Mouse (Mus musculus) hindbrain, embryonic 15.5 days (tissue): ENCODE data around the gene Eps15l1. TPM values are rescaled to one million over a fixed set of nuclear protein-coding genes. Genes with fewer than 3 reads are reported as not detected.

Experiments
- ATAC-seq: fragments of 200-750 bp; cut with Nextera tagmentation; 2 replicates; pipeline ENCODE4 v1.8.0; 2017; ENCODE audit warnings: low read depth, moderate number of reproducible peaks, moderate TSS enrichment; ENCODE audit not compliant: low FRiP score
- H3K27ac ChIP-seq: fragments of 300-500 bp; sonication (generic); replicated peaks from 2 replicates; pipeline ENCODE4 v1.5.1; 2015; ENCODE audit warnings: mild to moderate bottlenecking, inconsistent platforms
- H3K27me3 ChIP-seq: fragments of 300-500 bp; sonication (generic); 2 replicates; pipeline ENCODE4 v1.6.1; 2015; ENCODE audit warnings: control low read depth, inconsistent platforms
- H3K36me3 ChIP-seq: fragments of 300-500 bp; sonication (generic); 2 replicates; pipeline ENCODE4 v1.6.1; 2015; ENCODE audit warnings: control low read depth, inconsistent platforms
- H3K4me1 ChIP-seq: fragments of 300-500 bp; sonication (generic); replicated peaks from 2 replicates; pipeline ENCODE4 v1.6.1; 2015; ENCODE audit warnings: control low read depth, inconsistent platforms
- H3K4me2 ChIP-seq: fragments of 300-500 bp; sonication (generic); 2 replicates; pipeline ENCODE4 v1.6.1; 2015; ENCODE audit warnings: moderate library complexity, mild to moderate bottlenecking, inconsistent platforms
- H3K4me3 ChIP-seq: fragments of 300-500 bp; sonication (generic); 2 replicates; pipeline ENCODE4 v1.5.1; 2015; ENCODE audit warnings: mild to moderate bottlenecking, inconsistent platforms
- H3K9ac ChIP-seq: fragments of 300-500 bp; sonication (generic); 2 replicates; pipeline ENCODE4 v1.6.1; 2015; ENCODE audit warnings: inconsistent platforms
- H3K9me3 ChIP-seq: fragments of 300-500 bp; sonication (generic); 2 replicates; pipeline ENCODE4 v1.6.1; 2016; ENCODE audit warnings: control low read depth, inconsistent platforms
- WGBS: fragments of 180-500 bp; shearing (Covaris S2); methylation state at CpG from one replicate; pipeline ENCODE4 v1.1.7; 2015; 5-methylcytosine and 5-hydroxymethylcytosine counted together
- polyA plus RNA-seq: library from polyadenylated mRNA; unstranded; fragments of >200 nt; fragmentation: Nextera tagmentation; extraction: Ambion mirVana; gene quantifications from 2 replicates; pipeline ENCODE4 v1.2.1, GENCODE M21; 2015

Eps15l1 gene
- polyA plus RNA-seq, 1 experiment from 2014 or later = 58.5 TPM

DNA sequence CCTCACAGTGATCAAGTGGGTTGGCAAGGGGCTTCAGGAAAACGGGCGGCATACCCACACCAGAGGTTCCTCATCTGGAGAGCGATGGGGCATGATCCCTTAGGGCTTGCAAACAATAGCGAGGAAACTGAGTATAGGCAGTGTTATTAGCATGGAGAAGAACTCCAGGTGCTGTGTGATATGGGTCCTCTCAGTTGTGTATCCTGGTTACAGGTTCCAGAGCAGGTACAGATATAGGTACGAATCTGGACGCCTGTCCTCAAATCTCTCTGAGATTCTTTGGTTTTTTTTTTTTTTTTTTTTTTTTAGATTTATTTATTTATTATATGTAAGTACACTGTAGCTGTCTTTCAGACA, 22.7 kb upstream of the Eps15l1 start:
- peak overlapping the region; percentile 70 for H3K27ac ChIP-seq
- H3K4me2 ChIP-seq = peak overlapping the region; percentile 74
- no peaks in the 10 kb centered on the region for H3K9me3 ChIP-seq
- peak; percentile 79 for ATAC-seq
- H3K27me3 ChIP-seq = no peaks in the 10 kb centered on the region
- WGBS = 39% methylated on average over 6 of the region's 6 CpGs
- peak overlapping the region; percentile 43 for H3K4me3 ChIP-seq
- peak overlapping the region; percentile 54 for H3K9ac ChIP-seq
- H3K4me1 ChIP-seq = peaks cover 37% of the 10 kb centered on the region
- H3K36me3 ChIP-seq = 0 out of 2 replicates have a peak, but pooled peaks cover 1% of the 10 kb centered on the region

DNA sequence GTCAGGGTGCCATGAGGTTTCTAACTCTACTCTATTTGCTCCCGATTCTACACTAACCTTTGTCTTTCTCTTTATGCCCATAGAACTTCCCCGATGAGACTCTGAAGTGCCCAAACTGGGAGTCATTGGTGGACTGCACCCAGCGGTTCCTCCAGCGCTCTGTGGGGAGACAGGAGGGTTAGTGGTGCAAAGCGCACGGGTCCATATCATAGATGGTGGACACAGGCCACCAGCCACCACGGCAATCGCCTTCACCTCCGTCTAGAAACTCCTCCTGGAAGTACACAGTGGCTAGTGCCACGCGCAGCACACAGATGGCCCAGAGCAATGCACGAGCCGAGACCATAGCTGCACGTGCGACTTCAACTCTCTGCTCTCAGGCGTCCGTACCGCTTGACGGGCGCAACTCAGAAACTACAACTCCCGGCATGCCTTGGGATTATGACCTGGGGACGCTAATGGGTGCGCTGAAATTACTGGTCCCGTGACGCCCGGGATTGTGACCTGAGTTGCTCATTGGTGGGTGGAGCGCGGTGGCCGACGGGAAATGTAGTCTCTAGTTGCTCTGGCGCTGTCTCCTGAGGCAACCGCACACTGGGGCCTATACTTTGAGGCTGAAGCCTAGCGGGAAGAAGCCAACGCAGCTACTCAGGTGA, 22.2 kb upstream of the Eps15l1 start, which contains the start of the genes Calr3 and 1700030K09Rik:
Calr3 (minus strand) TSS at position 533 of the 656 bp plus-strand sequence.
1700030K09Rik (plus strand) TSS at position 543 of the 656 bp plus-strand sequence.
- Histone ChIP-seq H3K36me3 (no peaks in the 10 kb centered on the region), H3K27me3 (no peaks in the 10 kb centered on the region), H3K4me3 (peak within 1 kb of the TSS; percentile 43), H3K27ac (peak within 1 kb of the TSS; percentile 70), H3K4me1 (peaks cover 37% of the 10 kb centered on the region), H3K9ac (peak within 1 kb of the TSS; percentile 54), H3K9me3 (no peaks in the 10 kb centered on the region), H3K4me2 (peak within 1 kb of the TSS; percentile 74)
- peak; percentile 99 for ATAC-seq
- WGBS = 5% methylated on average over 34 of the region's 34 CpGs

DNA sequence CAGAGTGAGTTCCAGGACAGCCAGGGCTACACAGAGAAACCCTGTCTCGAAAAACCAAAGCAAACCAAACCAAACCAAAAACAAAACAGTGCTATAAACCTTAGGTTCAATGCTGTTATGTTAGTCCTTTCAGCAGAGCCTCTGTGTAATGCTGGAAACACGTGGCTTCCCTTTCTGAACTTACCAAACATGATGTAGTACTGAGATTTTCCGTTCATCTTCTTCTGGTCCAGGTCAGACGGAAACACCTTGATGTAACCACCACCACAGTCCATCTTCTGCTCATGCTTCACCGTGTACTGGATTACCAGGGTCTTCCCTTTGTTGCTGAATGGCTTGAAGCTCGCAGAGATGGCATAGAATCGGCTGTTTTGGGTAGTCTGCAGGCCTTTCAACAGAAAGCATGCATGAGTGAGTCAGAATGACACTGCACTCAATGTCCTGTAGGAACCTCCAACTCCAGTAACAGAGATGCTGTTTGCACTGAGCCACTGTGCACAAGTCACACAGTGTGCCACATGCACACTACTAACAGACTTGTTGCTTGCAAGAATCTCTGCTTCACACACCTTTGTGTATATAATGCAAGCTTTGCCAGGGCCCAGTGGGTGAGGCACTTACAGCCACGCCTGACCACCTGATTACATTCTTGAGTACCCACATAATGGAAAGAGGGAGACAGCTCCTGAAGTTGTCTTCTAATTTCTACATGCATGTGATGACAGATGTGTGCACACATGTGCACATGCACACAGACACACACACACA, 17.2 kb upstream of the Eps15l1 start:
- H3K4me3 ChIP-seq = no peak overlapping the region
- 70% methylated on average over 8 of the region's 8 CpGs for WGBS
- H3K4me2 ChIP-seq = no peak overlapping the region
- no peak for ATAC-seq
- no peaks in the 10 kb centered on the region for H3K27me3 ChIP-seq
- H3K4me1 ChIP-seq = peaks cover 4% of the 10 kb centered on the region
- no peak overlapping the region for H3K9ac ChIP-seq
- no peak overlapping the region for H3K27ac ChIP-seq
- no peaks in the 10 kb centered on the region for H3K36me3 ChIP-seq
- no peaks in the 10 kb centered on the region for H3K9me3 ChIP-seq

DNA sequence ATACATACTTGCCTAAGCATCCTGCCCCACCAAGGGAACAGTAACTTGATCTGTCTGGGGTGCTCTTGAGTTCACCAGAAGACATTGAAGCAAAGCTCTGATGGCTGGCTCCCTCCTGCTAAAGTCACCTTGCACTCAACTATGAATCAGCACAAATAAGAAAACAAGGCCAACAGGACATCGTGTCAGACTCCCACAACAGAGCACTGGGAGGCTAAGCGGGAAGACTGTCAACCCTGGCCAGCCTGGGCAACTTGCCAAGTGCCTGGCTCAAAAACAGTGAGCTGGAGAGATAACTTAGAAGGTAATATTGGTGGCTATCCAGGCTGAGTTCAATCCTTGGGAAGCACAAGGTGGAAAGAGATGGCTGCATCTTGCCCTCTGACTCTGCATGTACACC, 13.7 kb upstream of the Eps15l1 start:
- no peak overlapping the region for H3K4me2 ChIP-seq
- 42% methylated on average over 2 of the region's 2 CpGs for WGBS
- no peak overlapping the region for H3K27ac ChIP-seq
- no peak overlapping the region for H3K9ac ChIP-seq
- H3K4me3 ChIP-seq = no peak overlapping the region
- no peaks in the 10 kb centered on the region for H3K27me3 ChIP-seq
- no peaks in the 10 kb centered on the region for H3K4me1 ChIP-seq
- H3K36me3 ChIP-seq = no peaks in the 10 kb centered on the region
- H3K9me3 ChIP-seq = no peaks in the 10 kb centered on the region
- ATAC-seq = no peak

DNA sequence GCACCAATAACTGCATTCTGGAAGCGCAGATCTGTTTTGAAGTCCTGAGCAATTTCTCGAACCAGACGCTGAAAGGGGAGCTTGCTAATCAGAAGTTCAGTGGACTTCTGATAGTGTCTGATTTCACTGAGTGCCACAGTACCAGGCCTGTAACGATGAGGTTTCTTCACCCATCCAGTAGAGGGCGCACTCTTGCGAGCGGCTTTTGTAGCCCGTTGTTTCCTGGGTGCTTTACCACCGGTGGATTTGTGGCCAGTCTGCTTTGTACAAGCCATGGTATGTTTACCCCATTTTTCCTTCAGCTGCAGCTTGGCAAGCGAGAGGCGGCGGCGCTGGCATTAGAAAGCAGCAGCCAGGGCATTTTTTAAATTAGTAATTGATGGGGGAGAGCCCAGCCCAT, 8.4 kb upstream of the Eps15l1 start:
- Histone ChIP-seq H3K27me3 (no peaks in the 10 kb centered on the region), H3K9me3 (no peaks in the 10 kb centered on the region), H3K4me3 (no peak overlapping the region), H3K4me1 (no peaks in the 10 kb centered on the region), H3K27ac (no peak overlapping the region), H3K36me3 (no peaks in the 10 kb centered on the region), H3K9ac (no peak overlapping the region), H3K4me2 (no peak overlapping the region)
- 58% methylated on average over 13 of the region's 13 CpGs for WGBS
- ATAC-seq = no peak

DNA sequence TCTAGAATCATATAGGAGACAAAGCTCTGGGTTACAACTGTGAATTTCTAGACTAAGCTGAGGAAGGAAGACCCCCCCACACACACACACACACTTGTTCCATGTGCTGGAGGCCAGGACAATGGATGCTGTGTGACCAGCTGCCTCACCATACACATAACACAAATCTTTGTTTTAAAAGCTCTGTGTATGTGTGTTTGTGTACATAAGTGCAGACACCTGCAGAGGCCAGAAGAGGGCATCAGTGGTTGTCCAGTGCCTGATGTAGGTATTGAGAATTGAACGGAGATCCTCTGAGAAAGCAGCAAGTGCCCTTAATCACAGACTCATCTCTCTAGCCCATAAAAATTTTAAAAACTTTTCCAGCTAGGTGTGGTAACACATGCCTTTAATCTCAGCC, 1.7 kb upstream of the Eps15l1 start:
- no peak overlapping the region for H3K4me3 ChIP-seq
- ATAC-seq = no peak
- H3K4me2 ChIP-seq = no peak overlapping the region
- peaks cover 31% of the 10 kb centered on the region for H3K4me1 ChIP-seq
- H3K9me3 ChIP-seq = no peaks in the 10 kb centered on the region
- H3K36me3 ChIP-seq = no peaks in the 10 kb centered on the region
- H3K27ac ChIP-seq = no peak overlapping the region
- no peak overlapping the region for H3K9ac ChIP-seq
- H3K27me3 ChIP-seq = no peaks in the 10 kb centered on the region
- 65% methylated on average over 1 of the region's 1 CpGs for WGBS

DNA sequence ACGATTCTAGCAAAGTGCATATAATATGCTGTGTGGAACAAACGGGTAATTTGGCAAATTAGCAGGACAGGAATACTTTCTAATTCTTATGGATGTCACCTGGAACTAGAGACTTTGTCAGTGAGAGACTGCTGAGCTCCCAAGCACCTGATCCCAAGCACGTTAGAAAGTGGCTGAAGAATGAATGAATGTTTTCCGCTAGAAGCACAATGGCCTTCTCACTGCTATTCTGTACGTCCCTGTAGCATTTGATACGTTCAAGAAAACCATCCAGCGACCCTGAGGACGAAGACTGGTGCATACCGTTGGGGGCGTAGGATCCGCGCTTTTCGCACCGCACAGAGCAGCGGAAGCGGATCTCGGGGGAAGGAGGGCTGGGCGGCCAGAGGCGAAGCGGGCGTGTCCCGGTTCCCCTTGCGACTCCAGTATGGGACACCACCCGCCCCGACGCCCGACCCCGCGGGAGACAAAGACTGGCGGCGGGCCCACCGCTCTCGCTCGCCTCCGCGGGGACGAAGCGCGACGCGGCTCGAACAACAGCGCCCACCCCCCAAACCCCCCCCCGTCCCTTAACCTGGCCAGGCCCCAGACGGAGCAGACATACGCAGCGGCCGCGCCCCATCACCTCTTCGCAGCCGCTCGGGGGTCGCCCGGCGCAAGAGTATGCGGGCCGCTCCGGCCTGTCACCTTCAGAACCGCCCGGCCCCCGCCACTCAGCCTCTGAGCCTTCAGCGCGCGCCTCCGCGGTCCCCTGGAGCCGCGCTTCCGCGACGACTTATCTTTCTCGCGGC, 494 bp downstream of the Eps15l1 start:
- H3K4me2 ChIP-seq = peak overlapping the region; percentile 84
- H3K4me3 ChIP-seq = peak overlapping the region; percentile 85
- ATAC-seq = peak; percentile 76
- H3K27me3 ChIP-seq = no peaks in the 10 kb centered on the region
- H3K9me3 ChIP-seq = no peaks in the 10 kb centered on the region
- H3K4me1 ChIP-seq = peaks cover 52% of the 10 kb centered on the region
- peak overlapping the region; percentile 86 for H3K9ac ChIP-seq
- H3K27ac ChIP-seq = peak overlapping the region; percentile 87
- H3K36me3 ChIP-seq = no peaks in the 10 kb centered on the region
- WGBS = under 1% methylated on average over 54 of the region's 73 CpGs

DNA sequence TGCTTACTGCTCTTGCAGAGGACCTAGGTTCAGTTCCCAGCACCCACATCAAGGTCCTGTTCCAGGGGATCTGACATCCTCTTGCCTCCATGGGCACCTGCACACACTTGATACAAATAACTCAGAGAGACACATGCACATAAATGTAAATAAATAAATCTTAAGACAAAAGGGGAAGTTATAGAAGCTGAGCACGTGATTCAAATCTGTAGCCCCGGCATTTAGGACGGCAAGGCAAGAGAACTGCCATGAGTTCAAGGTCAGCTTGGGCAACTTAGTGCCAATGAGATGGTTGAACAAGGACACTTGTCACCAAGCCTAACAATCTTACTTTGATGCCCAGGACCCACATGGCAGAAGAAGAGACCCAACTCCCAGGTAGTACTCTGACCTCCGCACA, 3.2 kb downstream of the Eps15l1 start:
- ATAC-seq = no peak
- no peak overlapping the region for H3K9ac ChIP-seq
- no peak overlapping the region for H3K4me2 ChIP-seq
- no peak overlapping the region for H3K27ac ChIP-seq
- no peaks in the 10 kb centered on the region for H3K36me3 ChIP-seq
- H3K4me3 ChIP-seq = no peak overlapping the region
- no peaks in the 10 kb centered on the region for H3K27me3 ChIP-seq
- no peaks in the 10 kb centered on the region for H3K9me3 ChIP-seq
- peaks cover 64% of the 10 kb centered on the region for H3K4me1 ChIP-seq
- 94% methylated on average over 4 of the region's 4 CpGs for WGBS

DNA sequence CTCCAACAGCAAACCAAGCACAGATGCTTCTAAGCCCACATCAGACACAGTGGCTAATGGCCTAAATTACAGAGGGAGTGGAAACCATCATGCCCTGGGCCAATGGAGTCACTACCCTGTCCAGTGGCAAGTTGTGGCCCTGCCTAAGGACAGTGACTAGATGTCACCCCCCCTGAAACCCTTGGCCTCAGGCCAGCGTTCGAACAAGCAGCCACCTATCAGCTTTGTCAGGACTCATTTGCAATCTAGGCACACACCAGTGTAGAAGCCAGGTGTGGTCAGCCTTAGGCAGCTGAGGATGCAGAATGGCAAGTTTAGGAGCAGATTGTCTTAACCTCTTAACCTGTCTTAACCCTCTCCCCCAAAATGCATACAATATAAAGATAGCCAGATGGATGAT, 6.0 kb downstream of the Eps15l1 start:
- Histone ChIP-seq H3K27ac (no peak overlapping the region), H3K4me3 (no peak overlapping the region), H3K9ac (no peak overlapping the region), H3K9me3 (no peaks in the 10 kb centered on the region), H3K27me3 (no peaks in the 10 kb centered on the region), H3K36me3 (no peaks in the 10 kb centered on the region), H3K4me1 (peaks cover 57% of the 10 kb centered on the region), H3K4me2 (no peak overlapping the region)
- 78% methylated on average over 2 of the region's 2 CpGs for WGBS
- ATAC-seq = no peak

DNA sequence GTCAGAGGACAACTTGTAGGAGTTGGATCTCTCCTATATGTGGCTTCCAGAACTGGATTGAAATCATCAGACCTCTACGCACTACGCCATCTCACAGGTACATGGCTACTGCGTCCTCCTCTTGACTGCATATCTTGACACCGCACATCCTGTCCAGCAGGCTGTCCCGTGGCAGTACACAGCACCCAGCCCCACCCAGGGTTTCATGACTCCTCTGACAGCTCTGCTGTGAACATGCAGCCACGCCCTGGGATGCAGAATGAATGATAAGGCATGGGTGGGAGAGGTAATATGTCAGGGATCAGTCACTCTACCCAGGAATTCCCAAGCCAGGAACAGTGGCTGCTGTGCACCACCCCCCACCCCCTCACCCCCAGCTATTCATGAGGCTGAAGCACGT, 7.4 kb downstream of the Eps15l1 start:
- Histone ChIP-seq H3K9me3 (no peaks in the 10 kb centered on the region), H3K27me3 (no peaks in the 10 kb centered on the region), H3K4me1 (peaks cover 46% of the 10 kb centered on the region), H3K36me3 (no peaks in the 10 kb centered on the region), H3K9ac (no peak overlapping the region), H3K27ac (no peak overlapping the region), H3K4me3 (no peak overlapping the region), H3K4me2 (no peak overlapping the region)
- WGBS = 93% methylated on average over 7 of the region's 7 CpGs
- no peak for ATAC-seq

DNA sequence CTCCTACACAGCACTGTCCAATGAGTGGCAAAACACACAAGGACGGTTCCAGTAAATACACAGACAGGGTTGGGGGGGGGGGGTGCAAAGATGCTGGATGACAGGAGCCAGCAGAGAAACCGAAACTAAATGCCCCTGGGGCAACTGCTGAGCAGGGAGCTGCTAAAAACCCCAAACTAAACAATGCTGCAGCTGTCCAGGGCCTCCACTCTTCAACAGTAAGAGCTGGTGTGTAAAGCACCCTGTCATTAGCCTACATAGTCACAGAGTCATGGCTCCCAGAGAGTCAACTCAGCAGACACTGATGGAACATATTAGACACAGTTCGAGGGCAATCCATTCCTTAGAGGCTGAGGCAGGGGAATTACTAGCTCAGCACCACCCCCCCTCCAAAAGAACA, 11.8 kb downstream of the Eps15l1 start:
- H3K9me3 ChIP-seq = no peaks in the 10 kb centered on the region
- H3K4me2 ChIP-seq = no peak overlapping the region
- peaks cover 4% of the 10 kb centered on the region; the same call in 1 of the 2 replicates for H3K4me1 ChIP-seq
- no peak overlapping the region for H3K4me3 ChIP-seq
- 37% methylated on average over 3 of the region's 3 CpGs for WGBS
- no peak overlapping the region for H3K27ac ChIP-seq
- H3K9ac ChIP-seq = no peak overlapping the region
- H3K36me3 ChIP-seq = no peaks in the 10 kb centered on the region
- 0 out of 2 replicates have a peak, but pooled peaks have one; percentile 6 for ATAC-seq
- no peaks in the 10 kb centered on the region for H3K27me3 ChIP-seq

DNA sequence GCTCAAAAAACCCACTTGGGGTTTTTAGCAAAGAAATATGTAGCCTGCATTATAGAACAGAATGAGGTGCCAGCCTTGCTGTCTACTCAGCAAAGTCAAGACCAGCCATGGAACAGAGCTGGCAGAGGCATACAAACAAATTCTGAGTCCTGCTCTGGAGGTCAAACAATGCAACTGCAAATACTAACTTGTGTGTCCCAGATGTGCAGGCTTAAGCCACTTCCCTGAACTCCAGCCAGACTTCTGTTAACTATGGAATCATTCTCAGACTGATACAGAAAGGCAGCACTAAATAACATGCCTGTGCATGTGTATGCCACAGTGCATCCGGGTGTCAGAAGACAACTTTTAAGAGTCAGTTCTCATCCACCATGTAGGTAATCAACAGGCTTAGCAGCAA, 13.4 kb downstream of the Eps15l1 start:
- Histone ChIP-seq H3K4me2 (no peak overlapping the region), H3K27me3 (no peaks in the 10 kb centered on the region), H3K4me1 (peaks cover 4% of the 10 kb centered on the region; the same call in 1 of the 2 replicates), H3K4me3 (no peak overlapping the region), H3K9ac (no peak overlapping the region), H3K27ac (no peak overlapping the region), H3K9me3 (no peaks in the 10 kb centered on the region), H3K36me3 (no peaks in the 10 kb centered on the region)
- WGBS = 92% methylated on average over 1 of the region's 1 CpGs
- no peak for ATAC-seq
